Mouse (Mus musculus): ENCODE results near the gene Nppb.
A peak's percentile ranks its signal among the peaks of the same experiment; 100 is the strongest.

Gene Nppb

DNA sequence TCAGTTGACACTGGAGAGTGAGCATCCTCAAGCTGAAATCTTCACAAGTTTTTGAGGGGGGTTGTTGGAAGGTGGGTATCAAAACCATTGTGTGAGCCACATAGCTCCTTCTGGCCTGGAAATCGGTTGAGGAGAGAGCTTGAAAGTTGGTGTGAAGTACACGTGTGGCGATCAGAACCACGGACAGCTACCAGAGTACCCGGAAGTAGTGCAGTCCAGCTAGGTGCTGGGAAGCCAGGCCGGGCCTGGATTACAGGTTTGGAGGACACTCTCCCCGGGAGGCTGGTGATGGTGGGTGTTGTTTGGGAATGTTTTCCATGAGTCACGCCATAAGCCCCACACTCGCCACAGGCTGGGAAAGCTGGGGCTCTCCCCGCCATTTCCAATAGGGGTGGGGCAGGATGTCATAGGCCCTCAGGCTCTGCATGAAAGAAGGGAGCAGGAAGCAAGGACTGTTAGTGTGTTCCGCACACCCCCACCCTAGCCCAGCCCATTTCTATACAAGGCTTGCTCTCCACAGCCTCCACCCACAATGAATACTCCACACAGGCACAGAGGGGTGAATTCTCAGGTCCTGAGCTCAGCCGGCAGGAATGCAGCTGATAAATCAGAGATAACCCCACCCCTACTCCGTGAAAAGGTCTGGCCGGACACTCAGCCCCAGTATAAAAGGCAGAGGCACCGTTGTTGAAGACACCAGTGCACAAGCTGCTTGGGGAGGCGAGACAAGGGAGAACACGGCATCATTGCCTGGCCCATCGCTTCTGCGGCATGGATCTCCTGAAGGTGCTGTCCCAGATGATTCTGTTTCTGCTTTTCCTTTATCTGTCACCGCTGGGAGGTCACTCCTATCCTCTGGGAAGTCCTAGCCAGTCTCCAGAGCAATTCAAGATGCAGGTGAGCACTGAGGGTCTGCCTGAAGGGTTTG is at the start of gene Nppb:
TSS of gene Nppb (plus strand) at position 584 of the 928 bp plus-strand sequence.
- DNase-seq = peak; percentile 59

DNA sequence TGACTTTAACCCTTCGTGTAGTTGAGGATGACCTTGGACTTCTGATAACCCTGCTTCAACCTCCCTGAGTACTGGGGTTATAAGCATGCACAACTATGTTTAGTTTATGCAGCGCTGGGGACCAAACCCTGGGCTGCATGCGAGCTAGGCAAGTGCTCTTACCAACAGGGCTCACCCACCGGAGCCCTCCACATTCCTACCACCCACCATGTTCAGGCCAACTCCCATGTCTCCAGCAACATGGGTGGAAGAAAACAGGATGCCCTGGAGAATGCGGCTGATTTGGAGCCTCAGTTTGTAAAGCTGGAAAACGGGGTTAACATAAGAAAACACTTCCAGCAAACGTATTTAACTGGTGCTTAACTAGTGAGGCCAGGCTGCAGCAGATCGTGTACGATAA is 49.7 kb upstream of the Nppb start:
- no peak for DNase-seq

DNA sequence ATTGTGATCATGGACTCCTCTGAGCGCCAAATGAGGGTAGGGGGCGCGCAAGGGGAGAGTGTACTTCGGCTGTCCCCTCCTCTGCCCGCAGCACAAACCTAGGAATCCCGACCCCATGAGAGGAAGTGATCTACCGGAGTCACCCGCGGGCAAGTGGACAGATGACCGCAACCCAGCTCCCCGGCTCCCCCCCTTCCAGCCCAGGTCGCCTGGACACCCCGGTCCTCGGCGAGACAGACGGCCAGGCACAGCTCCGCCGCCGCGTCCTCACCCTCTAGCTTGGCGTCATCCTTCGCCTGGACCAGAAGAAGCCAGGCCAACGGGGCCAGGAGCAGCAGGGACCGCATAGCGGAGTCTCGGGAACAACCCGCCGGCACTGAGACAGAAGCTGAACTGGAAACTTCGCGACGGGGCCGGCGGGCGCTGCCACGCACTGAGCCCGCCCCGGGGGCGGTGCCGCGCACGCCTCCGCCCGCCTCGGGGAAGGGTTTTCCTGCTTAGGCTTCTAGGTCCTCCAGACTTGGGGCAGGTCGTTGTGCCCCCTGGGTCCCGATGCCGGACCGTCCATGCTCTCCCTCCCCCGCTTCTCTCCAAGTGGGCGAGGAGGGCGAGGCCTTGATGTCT is 49.1 kb upstream of the Nppb start, which contains the start of gene Plod1:
TSS of gene Plod1 (minus strand) at position 437 of the 624 bp plus-strand sequence.
- DNase-seq = peak; percentile 92

DNA sequence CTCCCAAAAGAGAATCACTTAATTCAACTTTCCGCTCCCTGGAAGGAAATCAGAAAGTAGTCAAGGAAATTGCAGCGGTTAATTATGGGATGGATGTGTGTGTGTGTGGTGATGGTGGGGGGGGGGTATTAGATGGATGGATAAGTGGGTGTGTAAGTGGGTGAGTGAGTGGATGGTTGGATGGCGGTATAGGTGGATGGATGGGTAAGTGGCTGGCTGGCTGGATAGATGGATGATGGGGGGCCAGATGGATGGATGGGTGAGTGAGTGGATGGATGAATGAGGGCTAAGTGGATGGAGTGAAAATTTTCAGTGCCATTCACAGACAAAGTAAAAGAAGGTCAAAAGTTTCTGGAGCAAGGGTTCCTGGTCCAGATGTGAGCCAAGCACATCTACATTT is 48.6 kb upstream of the Nppb start:
- no peak for DNase-seq

DNA sequence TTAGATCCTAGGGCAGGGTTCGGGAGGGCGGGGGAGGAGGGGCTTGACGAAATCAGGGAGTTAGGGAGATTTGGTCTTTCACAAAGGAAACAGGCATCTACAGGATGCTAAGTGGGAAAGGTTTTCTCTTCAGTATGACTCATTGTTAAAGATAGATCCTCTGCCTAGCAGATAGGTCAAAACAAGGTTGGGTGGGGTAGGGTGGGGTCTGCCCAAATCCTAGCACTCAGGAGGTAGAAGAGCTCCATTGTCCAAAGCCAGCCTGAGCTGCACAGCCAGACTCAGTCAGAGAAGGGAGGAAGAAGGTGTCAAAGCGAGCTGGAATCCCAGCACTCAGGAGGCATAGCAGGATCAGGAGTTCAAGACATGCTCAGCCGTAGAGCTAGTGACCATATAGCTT is 48.1 kb upstream of the Nppb start:
- no peak for DNase-seq

DNA sequence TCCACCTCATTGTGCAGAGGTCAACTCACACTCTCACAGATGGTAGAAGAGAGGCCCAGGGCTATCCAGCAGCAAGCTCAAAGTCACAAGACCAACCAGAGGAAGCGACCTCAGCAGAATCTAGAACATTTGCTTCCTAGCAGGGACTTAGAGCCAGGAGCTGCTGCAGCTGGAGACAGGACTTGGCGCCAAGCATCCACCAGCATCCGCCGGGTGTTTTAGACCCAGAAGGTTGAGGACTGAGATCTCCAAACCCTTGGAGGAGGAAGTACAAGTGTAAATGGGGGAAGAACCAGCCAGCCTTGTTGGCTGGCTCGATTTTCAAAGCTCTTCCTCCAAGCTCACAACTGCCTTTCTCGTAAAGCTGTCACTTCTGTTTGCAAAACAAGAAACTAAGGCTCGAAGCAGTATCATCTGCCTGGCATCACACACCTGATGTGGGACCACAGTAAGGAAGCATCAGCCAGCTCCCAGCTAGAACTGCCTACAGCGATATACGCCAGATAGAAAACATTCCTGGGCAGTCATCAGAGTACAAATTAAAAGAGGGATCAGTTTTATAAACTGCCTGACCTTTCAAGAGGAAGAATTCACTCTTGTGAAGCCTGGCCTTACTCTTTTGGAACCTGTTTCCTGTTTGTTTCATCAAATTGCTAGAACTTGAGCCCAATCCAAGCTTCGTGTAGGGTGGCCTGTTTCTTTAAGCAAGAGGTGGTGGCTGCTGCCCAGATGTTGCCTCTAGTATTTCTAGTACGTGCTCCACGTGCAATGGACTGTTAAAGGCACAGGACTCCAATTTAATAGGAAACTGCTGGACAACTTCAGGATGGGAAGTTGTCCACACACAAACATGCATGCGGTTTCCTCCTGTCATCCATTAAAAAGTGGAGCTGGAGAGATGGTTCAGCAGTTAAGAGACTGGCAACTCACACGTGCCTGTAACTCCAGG is 47.2 kb upstream of the Nppb start:
- DNase-seq = peak; percentile 73

DNA sequence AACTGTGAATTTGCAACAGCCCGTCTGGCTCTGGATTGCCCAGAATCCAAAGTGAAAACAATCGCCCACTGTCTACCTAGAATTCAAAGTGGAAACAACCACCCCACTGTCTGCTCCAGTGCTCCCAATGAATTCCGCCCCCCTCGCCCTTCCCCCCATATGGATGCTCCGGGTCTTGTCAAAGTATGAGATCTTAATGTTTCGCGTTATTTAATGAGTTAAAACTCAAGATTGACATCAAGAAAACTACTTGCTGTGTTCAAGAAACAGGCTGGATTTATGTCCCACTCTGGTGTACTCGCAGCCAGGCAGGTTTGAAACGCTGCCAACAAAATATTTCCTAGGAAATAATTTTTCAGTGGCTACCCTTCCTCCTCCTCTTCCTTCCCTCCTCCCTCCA is 45.5 kb upstream of the Nppb start:
- no peak for DNase-seq

DNA sequence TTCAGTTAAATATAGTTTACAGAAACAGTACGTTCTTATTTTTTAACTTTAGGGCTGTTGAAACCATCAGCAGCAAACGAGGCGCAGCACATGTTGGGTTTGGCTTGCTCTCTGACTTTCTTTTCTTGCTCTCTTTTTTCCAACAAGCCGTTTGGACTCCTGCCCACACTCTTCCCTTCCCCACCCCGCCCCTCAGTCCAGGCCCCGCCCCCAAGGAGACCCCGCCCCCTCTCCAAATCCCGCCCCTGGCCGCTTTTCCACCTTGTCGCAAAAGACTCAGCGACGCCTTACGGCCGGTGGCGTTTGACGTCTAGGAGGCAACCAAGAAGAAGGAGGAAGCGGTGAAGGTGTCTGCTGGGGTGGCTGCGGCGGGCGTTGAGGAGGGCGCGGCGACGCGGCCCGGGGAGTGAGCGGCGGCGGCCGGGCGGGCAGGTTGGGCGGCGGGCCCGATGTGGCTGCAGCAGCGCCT is 45.0 kb upstream of the Nppb start, which contains the start of gene 2510039O18Rik:
TSS of gene 2510039O18Rik (plus strand) at position 320 of the 469 bp plus-strand sequence.
- peak; percentile 91 for DNase-seq

DNA sequence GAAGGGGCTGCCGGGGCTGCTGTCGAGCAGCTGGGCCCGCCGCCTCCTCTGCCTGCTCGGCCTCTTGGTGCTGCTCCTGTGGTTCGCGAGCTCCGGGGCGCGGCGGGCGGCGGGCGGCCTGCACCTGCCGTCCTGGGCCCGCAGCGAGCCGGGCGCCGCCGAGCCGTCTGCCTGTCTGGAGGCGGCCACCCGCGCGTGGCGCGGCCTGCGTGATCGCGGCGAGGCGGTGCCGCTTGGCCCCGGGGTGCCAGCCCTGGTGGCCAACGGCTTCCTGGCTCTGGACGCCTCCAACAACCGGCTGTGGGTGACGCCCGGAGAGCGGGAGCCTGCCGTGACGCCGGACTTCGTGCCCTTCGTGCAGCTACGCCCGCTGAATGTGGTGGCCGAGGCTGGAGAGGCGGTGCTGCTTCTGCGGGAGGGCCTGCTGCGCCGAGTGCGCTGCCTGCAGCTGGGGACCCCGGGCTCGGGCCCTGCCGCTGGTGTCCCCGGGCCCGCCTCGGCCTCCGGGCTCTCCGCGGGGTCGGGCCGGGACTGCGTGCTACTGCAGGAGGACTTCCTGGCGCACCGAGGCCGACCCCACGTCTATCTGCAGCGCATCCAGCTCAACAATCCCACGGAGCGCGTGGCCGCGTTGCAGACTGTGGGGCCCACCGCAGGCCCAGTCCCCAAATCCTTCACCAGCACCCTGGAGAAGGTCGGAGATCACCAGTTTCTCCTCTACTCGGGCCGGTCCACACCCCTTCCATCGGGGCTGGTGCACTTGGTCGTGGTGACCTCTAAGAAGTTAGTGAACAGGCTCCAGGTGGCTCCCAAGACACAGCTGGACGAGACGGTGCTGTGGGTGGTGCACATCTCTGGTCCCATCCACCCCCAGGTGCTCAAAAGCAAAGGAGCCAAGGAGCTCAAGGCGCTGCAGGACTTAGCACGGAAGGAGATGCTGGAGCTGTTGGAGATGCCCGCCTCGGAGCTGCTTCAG is 44.3 kb upstream of the Nppb start:
- DNase-seq = no peak

DNA sequence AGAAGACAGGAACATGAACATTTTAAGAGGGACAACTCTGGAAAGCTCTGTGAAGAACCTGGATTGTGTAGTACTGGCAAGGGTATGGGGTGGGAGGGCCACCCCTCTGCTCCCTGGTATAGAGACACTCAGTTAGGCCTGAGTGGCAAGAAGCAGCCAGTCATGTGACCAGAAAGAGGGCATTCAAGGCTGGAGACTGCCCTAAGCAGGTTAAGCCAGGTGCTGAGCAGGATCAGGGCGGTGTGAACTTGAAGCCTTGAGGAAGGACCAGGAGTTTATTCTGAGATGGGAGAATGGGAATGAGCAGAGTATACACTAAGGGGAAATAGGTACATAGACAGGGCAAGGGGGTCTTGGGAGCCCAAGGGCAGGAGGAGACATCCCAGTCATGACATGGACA is 42.6 kb upstream of the Nppb start:
- DNase-seq = peak; percentile 52

DNA sequence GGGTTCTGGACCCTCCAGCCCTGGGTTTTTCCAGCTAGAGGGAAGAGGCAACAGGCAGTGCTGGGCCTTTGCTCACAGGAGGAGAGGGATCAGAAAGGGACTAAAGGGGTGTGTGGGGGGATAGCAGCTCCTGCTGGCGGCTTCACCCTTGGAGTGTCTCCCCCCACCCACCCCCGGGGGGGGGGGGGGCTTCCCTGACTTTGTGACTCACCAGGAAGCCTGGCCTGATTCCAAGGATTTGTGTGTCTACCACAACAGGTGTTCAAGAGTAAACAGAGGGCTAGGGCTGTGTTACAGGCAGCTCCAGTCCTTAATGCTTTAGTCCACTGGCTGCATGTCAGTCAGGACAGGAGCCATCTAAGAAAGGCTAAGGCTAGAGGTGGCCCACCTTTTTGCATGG is 38.1 kb upstream of the Nppb start:
- DNase-seq = no peak

DNA sequence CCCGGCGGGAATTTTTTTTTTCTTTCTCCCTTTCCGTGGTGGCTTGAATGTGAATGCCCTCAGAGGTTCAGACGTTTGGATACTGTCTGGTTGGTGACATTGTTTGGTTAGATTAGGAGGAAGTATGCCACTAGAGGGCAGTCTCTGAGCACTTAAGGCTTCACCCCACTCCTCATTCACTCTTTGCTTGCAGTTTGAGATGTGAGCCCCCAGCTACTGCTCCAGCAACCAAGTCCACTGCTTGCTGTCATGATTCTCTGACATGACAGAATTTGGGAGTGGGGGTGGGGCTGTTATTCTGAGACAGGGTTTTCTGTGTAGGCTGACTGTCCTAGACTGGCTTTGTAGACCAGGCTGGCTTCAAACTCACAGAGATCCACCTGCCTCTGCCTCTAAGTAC is 32.0 kb upstream of the Nppb start:
- DNase-seq = peak; percentile 53

DNA sequence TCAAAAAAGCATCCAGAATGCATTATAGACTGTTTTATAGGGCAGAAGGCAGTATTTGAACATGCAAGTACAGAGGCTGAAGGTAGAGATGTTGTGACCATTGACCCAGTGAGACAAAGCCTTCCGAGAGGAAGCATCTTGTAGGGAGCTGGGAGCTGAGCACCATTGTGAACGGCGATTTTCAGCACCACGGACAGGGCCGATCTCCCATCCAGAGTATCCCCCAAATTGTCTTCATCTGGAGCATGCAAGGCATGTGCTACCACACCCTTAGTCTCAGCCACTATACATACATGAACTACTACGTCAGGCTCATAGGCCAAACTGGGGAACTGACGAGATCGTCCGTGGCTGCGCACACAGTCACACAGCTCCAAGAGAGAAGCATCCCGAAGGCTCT is 28.4 kb upstream of the Nppb start:
- no peak for DNase-seq

DNA sequence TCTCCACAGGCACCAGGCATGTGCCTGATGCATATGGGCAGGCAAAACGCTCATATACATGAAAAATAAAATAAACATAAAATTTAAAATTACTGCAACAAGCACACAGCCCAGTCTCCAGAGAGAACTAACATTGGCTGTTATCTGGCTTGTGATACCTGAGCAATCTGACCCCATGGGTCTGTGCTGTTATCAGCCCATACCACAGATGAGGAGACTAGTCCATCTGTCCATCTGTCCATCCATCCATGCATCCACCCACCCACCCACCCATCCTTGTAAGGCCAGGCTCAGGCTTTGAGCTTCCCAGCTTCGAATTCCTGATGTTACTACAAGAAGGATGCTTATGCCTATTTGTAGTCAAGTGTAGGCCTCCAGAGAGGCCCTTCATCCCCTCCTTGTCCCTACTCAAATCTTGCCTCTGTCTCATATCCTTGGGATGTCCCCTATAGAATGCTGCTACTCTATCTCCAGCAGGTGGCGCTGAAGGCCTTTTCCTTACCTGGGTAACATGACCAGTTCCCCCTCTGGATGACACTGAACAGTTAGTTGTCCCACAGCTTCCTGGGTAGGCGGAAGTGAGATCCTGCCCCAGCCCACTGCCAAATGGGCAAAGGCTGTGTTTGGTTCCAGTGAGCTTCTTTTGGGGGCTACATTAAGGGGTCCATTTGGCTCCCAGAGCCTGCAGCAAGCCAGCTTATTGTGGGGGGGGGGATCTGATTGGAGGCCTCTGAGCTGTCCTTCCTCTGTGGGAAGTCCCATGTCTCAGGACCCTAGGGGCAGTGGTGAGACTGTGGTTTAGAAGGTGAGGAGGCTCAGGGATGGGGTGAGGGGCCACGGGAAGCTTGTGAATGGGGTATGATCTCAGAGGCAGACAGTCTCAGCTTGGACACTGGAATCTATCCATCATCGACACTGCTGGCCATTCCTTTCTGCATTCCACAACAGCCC is 25.4 kb upstream of the Nppb start:
- peak; percentile 81 for DNase-seq

DNA sequence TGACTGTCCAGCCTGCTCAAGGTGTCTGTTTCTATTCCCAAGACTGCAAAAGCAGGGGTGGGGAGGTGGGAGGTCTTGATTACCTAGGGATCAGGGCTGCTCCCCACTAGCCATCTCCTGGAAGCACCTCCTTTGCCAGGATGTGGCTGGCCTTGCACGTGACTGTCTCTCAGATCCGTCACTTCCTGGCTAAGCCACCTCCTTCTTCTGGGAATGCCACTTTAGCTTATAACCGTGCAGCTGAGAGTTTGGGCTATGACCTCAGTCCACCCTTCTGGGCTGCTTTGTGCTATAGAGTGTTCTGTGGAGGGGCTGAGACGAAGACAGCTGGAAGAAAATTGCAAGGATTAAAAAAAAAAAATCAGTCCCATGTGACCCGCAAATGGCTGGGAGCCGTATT is 22.8 kb upstream of the Nppb start:
- no peak for DNase-seq

DNA sequence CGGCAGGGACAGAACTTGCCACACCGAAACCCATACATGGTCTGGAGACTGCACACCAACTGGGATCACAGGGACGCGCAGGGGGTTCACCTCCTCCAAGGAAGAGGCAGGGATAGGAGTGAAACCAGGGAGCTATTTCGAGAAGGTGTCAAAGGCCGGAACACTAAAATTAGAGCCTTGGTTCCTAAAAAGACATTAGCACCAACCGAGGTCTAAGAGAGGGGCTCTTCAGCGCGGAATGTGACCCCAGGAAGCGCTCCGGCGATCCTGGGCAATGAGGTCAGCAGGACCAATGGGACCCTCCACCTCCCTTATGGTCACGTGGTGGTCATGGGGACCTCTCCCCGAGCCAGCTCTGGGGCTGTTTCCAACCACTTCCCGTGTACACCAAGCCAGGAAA is 22.0 kb upstream of the Nppb start:
- no peak for DNase-seq

DNA sequence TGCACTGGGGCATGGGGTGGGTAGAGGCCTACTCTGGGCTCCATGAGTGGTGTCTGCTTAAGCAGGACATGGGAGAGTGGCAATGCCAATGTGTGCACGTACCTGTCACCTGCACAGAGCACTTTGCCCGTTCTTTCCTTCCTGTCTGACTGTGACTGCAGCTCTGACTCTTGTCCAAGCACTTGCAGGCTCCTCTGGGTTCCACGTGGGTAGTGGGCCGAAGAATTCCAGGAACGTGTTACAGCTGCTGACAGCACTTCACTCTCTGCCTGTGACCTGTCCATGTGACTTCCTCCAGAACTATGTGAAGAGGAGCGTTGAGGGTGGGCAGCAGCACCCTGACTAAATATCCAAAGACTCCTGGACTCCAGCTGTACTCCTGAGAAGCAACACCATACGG is 19.9 kb upstream of the Nppb start:
- peak; percentile 58 for DNase-seq

DNA sequence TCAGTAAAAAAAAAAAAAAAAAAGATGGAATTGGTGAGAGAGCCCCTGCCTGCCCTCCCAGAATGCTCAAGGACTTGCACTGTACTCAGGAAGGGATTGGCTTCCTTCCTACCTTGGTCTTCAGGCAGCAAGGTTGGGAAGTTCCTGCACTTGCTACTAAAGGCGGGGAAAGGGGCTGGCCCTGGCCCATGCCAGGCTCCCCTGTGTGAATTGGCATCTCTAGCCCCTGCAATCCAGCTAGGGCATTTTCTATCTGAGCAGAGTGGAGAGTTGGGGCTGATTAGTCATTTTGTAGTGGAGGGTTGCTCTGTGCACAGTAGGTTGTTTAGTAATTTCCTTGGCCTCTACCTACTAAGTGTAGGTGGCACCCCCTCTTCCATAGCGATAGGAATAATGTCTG is 16.8 kb upstream of the Nppb start:
- DNase-seq = no peak

DNA sequence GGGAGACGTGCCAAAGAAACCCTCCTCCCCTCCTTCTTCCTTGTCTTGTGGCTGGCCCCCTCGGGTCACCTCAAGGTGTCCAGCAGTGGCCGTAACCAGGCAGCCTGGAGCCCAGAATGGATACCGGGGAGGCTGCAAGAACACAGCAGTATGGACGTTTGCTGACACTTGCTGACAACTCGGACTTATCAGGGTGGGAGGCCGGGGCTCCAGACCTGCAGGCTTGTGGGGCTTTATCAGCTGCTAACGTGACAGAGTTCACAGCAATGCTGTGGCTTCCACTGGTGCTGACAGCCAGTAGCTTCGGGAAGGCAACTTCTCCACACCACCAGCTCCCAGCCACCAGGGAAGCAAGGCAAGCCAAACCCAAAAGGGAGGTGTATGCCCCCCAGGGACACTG is 16.3 kb upstream of the Nppb start:
- no peak for DNase-seq

DNA sequence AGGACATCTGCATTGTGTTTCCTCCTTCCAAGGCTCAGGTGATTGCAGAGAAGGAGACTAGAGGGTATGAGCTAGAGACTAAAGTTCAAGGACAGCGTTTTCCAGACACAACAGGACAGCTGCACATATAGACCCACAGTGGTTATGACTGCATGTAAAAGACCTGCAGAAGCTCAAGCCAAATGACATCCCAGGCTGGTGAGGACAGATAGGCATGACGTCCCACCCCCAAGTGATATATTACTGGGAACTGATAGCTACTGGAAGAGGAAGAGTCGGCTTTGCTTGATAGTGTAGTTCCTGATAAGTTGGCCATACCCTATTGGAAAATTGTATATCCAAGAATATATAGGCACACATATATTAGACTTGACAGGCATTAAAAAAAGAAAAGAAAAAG is 9.4 kb upstream of the Nppb start:
- no peak for DNase-seq

All from kidney, postnatal 14 days (tissue).